Mouse (Mus musculus) liver, postnatal 0 days (tissue): Measurements from ENCODE around the gene Lingo2. TPM values are rescaled to one million over a fixed set of nuclear protein-coding genes. Genes with fewer than 3 reads are reported as not detected.

Experiments
- ATAC-seq: fragments of 200-750 bp; cut with Nextera tagmentation; 2 replicates; pipeline ENCODE4 v1.8.0; 2017; ENCODE audit warnings: mild to moderate bottlenecking, moderate library complexity
- DNase-seq: peaks from one replicate; pipeline ENCODE4 v3.0.0-alpha.2; 2016
- H3K27ac ChIP-seq: fragments of 300-500 bp; sonication (generic); 2 replicates; pipeline ENCODE4 v1.5.1; 2014; ENCODE audit warnings: antibody characterized with exemption, moderate library complexity, mild to moderate bottlenecking, low read depth
- H3K27me3 ChIP-seq: fragments of 300-500 bp; sonication (generic); 2 replicates; pipeline ENCODE4 v1.6.1; 2014; ENCODE audit warnings: low read length, control low read depth, mixed read lengths; ENCODE audit not compliant: insufficient read depth
- H3K36me3 ChIP-seq: fragments of 300-500 bp; sonication (generic); replicated peaks from 2 replicates; pipeline ENCODE4 v1.6.1; 2014; ENCODE audit warnings: mild to moderate bottlenecking, control low read depth, low read length, moderate library complexity, mixed read lengths; ENCODE audit not compliant: insufficient read depth
- H3K4me1 ChIP-seq: fragments of 300-500 bp; sonication (generic); 2 replicates; pipeline ENCODE4 v1.6.1; 2014; ENCODE audit warnings: antibody characterized with exemption, mild to moderate bottlenecking, control low read depth; ENCODE audit not compliant: insufficient read depth
- H3K4me2 ChIP-seq: fragments of 300-500 bp; sonication (generic); 2 replicates; pipeline ENCODE4 v1.6.1; 2014; ENCODE audit warnings: low read depth, mild to moderate bottlenecking, low read length, moderate library complexity, mixed read lengths
- H3K4me3 ChIP-seq: fragments of 300-500 bp; sonication (generic); 2 replicates; pipeline ENCODE4 v1.5.1; 2014; ENCODE audit warnings: low read depth, low read length
- H3K9ac ChIP-seq: fragments of 300-500 bp; sonication (generic); replicated peaks from 2 replicates; pipeline ENCODE4 v1.6.1; 2014; ENCODE audit warnings: mild to moderate bottlenecking, moderate library complexity
- H3K9me3 ChIP-seq: fragments of 300-500 bp; sonication (generic); 2 replicates; pipeline ENCODE4 v1.6.1; 2016; ENCODE audit warnings: mild to moderate bottlenecking, control low read depth, low read length, mixed read lengths
- CTCF ChIP-seq: sonication (generic); IDR thresholded peaks from 2 replicates; pipeline ENCODE4 v1.5.1; 2016; ENCODE audit warnings: antibody characterized with exemption, low read depth
- EP300 ChIP-seq: IDR thresholded peaks from 2 replicates; pipeline ENCODE4 v1.6.1; 2016; ENCODE audit warnings: antibody characterized with exemption, low read depth, mild to moderate bottlenecking
- WGBS: fragments of 180-500 bp; shearing (Covaris S2); extraction: QIAGEN DNeasy Blood & Tissue Kit; methylation state at CpG from one replicate; pipeline ENCODE4 v1.1.7; 2014; ENCODE audit not compliant: insufficient replicate concordance; 5-methylcytosine and 5-hydroxymethylcytosine counted together
- polyA plus RNA-seq: library from polyadenylated mRNA; unstranded; fragments of >200 nt; fragmentation: Nextera tagmentation; extraction: Ambion mirVana; gene quantifications from 2 replicates; pipeline ENCODE4 v1.2.1, GENCODE M21; 2015

The Lingo2 gene
- polyA plus RNA-seq, 1 experiment from 2014 or later, result not detected

- WGBS, result 74% methylated on average over 5 of the region's 5 CpGs
- Histone ChIP-seq H3K27me3 (no peaks in the 10 kb centered on the region), H3K4me2 (no peak overlapping the region), H3K4me3 (no peak overlapping the region), H3K36me3 (no peaks in the 10 kb centered on the region), H3K4me1 (no peaks in the 10 kb centered on the region), H3K9me3 (no peaks in the 10 kb centered on the region), H3K27ac (no peak overlapping the region), H3K9ac (no peak overlapping the region)
- ATAC-seq (no peak), DNase-seq (no peak)
- no peak for TF ChIP-seq EP300
- TF ChIP-seq CTCF, result no peak
Measured at GRCm38 (mm10) chr4:36576801-36577200, 374.7 kb downstream of the Lingo2 start.

DNA sequence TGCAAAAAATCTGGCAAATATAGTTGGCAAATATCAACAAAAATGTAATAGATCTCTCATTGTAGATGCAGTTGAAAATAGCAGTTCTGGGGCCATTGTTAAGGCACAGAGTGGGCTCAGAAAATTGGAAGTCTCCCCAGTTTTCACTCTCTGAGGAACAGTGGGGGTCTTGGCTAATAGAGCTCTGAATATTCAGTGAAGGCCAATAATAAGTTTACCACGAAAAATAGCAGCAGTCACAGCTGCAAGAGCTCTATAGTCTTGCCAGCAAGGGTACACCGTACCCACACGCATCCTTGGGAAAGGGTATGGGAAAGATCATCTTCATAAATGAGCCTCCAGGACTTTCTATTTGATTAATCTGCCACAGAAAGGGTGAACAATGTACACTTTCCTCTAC lies 375.3 kb downstream of the Lingo2 start:
- DNase-seq, result no peak
- no peak overlapping the region for H3K9ac ChIP-seq
- no peaks in the 10 kb centered on the region for H3K27me3 ChIP-seq
- no peak for TF ChIP-seq EP300
- no peaks in the 10 kb centered on the region for H3K4me1 ChIP-seq
- WGBS, result 67% methylated on average over 3 of the region's 3 CpGs
- H3K36me3 ChIP-seq, result no peaks in the 10 kb centered on the region
- H3K4me3 ChIP-seq, result no peak overlapping the region
- ATAC-seq, result no peak
- H3K9me3 ChIP-seq, result no peaks in the 10 kb centered on the region
- no peak overlapping the region for H3K4me2 ChIP-seq
- H3K27ac ChIP-seq, result no peak overlapping the region

DNA sequence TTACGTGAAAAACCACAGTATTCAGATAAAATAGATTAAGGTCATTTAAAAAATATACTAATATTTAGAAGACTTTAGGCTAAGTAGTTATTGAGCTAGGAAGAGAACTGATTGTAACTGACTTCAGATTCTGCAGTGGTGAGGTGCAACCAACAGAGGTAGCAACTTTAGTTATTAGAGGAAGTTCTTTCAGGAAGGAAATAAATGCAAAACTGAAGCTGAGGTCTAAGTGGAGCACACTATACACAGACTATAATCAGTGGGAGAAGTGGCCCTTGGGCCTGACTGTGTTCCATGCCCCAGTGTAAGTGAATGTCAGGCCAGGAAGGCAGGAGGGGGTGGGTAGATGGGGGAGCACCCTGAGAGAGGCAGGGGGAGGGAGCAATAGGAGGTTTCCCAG lies 385.0 kb downstream of the Lingo2 start:
- TF ChIP-seq EP300, result no peak
- TF ChIP-seq CTCF, result no peak
- Histone ChIP-seq H3K9me3 (no peaks in the 10 kb centered on the region), H3K4me3 (no peak overlapping the region), H3K27me3 (no peaks in the 10 kb centered on the region), H3K36me3 (no peaks in the 10 kb centered on the region), H3K9ac (no peak overlapping the region), H3K4me1 (no peaks in the 10 kb centered on the region), H3K27ac (no peak overlapping the region), H3K4me2 (no peak overlapping the region)
- DNase-seq (no peak), ATAC-seq (no peak)
- WGBS, result 39% methylated on average over 1 of the region's 1 CpGs

GRCm38 (mm10) chr4:36560997-36561396 lies 390.6 kb downstream of the Lingo2 start:
- H3K4me1 ChIP-seq, result no peaks in the 10 kb centered on the region
- no peaks in the 10 kb centered on the region for H3K27me3 ChIP-seq
- no peak overlapping the region for H3K27ac ChIP-seq
- 53% methylated on average over 1 of the region's 1 CpGs for WGBS
- no peaks in the 10 kb centered on the region for H3K36me3 ChIP-seq
- H3K9me3 ChIP-seq, result no peaks in the 10 kb centered on the region
- TF ChIP-seq CTCF (no peak), EP300 (no peak)
- no peak overlapping the region for H3K9ac ChIP-seq
- H3K4me3 ChIP-seq, result no peak overlapping the region
- ATAC-seq (no peak), DNase-seq (no peak)
- no peak overlapping the region for H3K4me2 ChIP-seq

GRCm38 (mm10) chr4:36540664-36541360 lies 410.7 kb downstream of the Lingo2 start:
- H3K4me2 ChIP-seq, result no peak overlapping the region
- ATAC-seq (peak; percentile 83), DNase-seq (peak; percentile 12)
- H3K27ac ChIP-seq, result no peak overlapping the region
- H3K4me1 ChIP-seq, result no peaks in the 10 kb centered on the region
- no peaks in the 10 kb centered on the region for H3K36me3 ChIP-seq
- H3K4me3 ChIP-seq, result no peak overlapping the region
- TF ChIP-seq CTCF (no peak), EP300 (no peak)
- H3K27me3 ChIP-seq, result no peaks in the 10 kb centered on the region
- H3K9me3 ChIP-seq, result no peaks in the 10 kb centered on the region
- 19% methylated on average over 2 of the region's 2 CpGs for WGBS
- no peak overlapping the region for H3K9ac ChIP-seq

GRCm38 (mm10) chr4:36533895-36534294 lies 417.7 kb downstream of the Lingo2 start:
- Histone ChIP-seq H3K27me3 (no peaks in the 10 kb centered on the region), H3K27ac (no peak overlapping the region), H3K9me3 (no peaks in the 10 kb centered on the region), H3K36me3 (no peaks in the 10 kb centered on the region), H3K4me2 (no peak overlapping the region), H3K4me3 (no peak overlapping the region), H3K9ac (no peak overlapping the region), H3K4me1 (no peaks in the 10 kb centered on the region)
- ATAC-seq (no peak), DNase-seq (no peak)
- 65% methylated on average over 2 of the region's 2 CpGs for WGBS
- no peak for TF ChIP-seq CTCF
- TF ChIP-seq EP300, result no peak
